Mouse (Mus musculus): ENCODE measurements at regions not wholly inside any gene's neighbourhood (a gene's known extent, or its start where the extent isn't known, plus 50 kb on each side); places are given as distances from the start of the nearest gene placed in this dataset.

DNA sequence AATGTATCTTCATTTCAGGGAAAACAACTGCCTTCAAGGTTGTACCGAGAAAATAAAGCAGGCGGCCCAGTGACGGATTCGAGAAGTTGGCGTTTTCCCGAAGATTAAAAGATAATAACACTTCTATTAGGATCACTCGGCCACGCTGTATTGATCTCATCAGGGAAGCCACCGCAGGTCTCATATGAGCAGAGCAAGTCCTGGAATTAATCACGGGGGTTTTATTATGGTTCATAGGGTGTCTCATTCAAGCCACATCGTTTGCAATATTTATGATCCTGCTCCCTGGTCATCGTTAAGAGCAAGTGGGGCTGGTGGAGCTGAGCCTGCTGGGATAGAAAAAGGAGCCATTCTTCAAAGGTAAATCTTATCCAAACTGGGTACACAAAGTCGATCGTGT lies 466.5 kb upstream of the Cdh5 start:
- no peak for TF ChIP-seq CTCF (IDR thresholded peaks at IDR 0.05; ENCODE audit: control insufficient read depth, insufficient read depth, low read length)
- no peak for TF ChIP-seq POLR2A (IDR thresholded peaks at IDR 0.05; ENCODE audit: borderline replicate concordance, control insufficient read depth, low read depth, low read length)

All from bone marrow, adult 2 months (tissue).